Mouse (Mus musculus) liver, embryonic 12.5 days (tissue): Measurements from ENCODE around the gene Ust. TPM values are rescaled to one million over a fixed set of nuclear protein-coding genes. Genes with fewer than 3 reads are reported as not detected.

Experiments used
- ATAC-seq: fragments of 200-750 bp; cut with Nextera tagmentation; 2 replicates; pipeline ENCODE4 v1.8.0; 2017; ENCODE audit warnings: moderate number of reproducible peaks, mild to moderate bottlenecking, moderate library complexity
- H3K27ac ChIP-seq: fragments of 300-500 bp; sonication (generic); 2 replicates; pipeline ENCODE4 v1.5.1; 2016; ENCODE audit warnings: mild to moderate bottlenecking
- H3K27me3 ChIP-seq: fragments of 300-500 bp; sonication (generic); replicated peaks from 2 replicates; pipeline ENCODE4 v1.6.1; 2016; ENCODE audit warnings: mild to moderate bottlenecking, moderate library complexity
- H3K36me3 ChIP-seq: fragments of 300-500 bp; sonication (generic); 2 replicates; pipeline ENCODE4 v1.6.1; 2016; ENCODE audit warnings: mild to moderate bottlenecking, moderate library complexity
- H3K4me1 ChIP-seq: fragments of 300-500 bp; sonication (generic); 2 replicates; pipeline ENCODE4 v1.6.1; 2016
- H3K4me2 ChIP-seq: fragments of 300-500 bp; sonication (generic); 2 replicates; pipeline ENCODE4 v1.6.1; 2016; ENCODE audit warnings: mild to moderate bottlenecking, moderate library complexity
- H3K4me3 ChIP-seq: fragments of 300-500 bp; sonication (generic); 2 replicates; pipeline ENCODE4 v1.5.1; 2016; ENCODE audit warnings: mild to moderate bottlenecking, moderate library complexity
- H3K9ac ChIP-seq: fragments of 300-500 bp; sonication (generic); 2 replicates; pipeline ENCODE4 v1.6.1; 2016; ENCODE audit warnings: mild to moderate bottlenecking, moderate library complexity
- H3K9me3 ChIP-seq: fragments of 300-500 bp; sonication (generic); replicated peaks from 2 replicates; pipeline ENCODE4 v1.6.1; 2016; ENCODE audit warnings: mild to moderate bottlenecking, moderate library complexity
- WGBS: fragments of 180-500 bp; shearing (Covaris S2); methylation state at CpG from one replicate; pipeline ENCODE4 v1.1.7; 2016; ENCODE audit not compliant: insufficient replicate concordance; 5-methylcytosine and 5-hydroxymethylcytosine counted together
- polyA plus RNA-seq: library from polyadenylated mRNA; unstranded; fragments of >200 nt; fragmentation: Nextera tagmentation; extraction: Ambion mirVana; gene quantifications from 2 replicates; pipeline ENCODE4 v1.2.1, GENCODE M21; 2016

Ust gene
- polyA plus RNA-seq, 1 experiment from 2014 or later, result 1.5 TPM

DNA sequence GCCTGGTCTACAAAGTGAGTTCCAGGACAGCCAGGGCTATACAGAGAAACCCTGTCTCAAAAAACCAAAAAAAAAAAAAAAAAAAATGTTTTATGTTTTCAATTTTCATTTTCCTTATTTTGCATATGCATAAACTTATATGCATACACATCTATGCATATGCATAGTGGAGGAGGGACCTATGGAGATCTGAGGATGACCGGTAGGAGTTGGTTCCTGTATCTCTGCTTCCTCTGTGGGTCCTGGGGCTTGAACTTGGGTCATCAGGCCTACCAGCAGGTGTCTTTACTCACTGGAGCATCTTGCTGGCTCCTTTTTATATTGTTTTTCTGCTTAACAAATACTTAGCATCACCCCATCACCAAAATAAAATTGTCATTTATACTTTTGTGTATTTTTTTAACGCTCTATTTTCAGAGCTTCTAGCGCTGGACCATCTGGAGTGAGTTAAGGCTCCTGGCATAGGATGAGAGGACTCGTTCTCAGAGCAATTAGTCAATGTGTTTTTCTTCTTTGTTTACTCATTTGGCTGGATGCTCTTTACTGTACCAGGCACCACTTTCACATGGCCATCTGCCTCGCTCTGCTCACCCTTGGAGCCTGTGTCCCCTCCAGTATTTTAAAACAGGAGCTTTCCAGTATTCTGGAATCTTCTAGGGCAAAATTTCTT is 290.8 kb downstream of the Ust start:
- no peak overlapping the region for H3K27ac ChIP-seq
- H3K4me3 ChIP-seq, result no peak overlapping the region
- H3K4me2 ChIP-seq, result no peak overlapping the region
- H3K9ac ChIP-seq, result no peak overlapping the region
- H3K27me3 ChIP-seq, result no peaks in the 10 kb centered on the region
- H3K9me3 ChIP-seq, result no peaks in the 10 kb centered on the region
- 62% methylated on average over 5 of the region's 5 CpGs for WGBS
- H3K4me1 ChIP-seq, result no peaks in the 10 kb centered on the region
- no peak for ATAC-seq
- H3K36me3 ChIP-seq, result no peaks in the 10 kb centered on the region

DNA sequence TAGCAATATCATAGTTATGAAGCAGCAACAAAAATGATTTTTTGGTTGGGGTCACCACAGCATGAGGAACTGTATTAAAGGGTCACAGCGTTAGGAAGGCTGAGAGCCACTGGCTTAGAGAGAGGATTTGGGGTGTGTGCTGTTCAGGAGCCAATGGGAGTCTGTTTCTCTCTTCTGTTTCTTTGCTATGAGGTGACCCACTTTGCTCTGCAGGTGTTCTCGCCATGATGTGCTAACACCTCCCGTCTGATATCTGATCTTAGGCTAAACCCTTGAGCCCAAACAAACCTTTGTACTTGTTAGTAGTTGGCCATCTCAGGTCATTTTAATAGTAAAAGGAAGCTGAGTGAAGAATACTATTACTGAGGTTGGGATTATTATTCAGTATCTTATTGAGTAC is 292.0 kb downstream of the Ust start:
- Histone ChIP-seq H3K9me3 (no peaks in the 10 kb centered on the region), H3K4me2 (no peak overlapping the region), H3K4me1 (no peaks in the 10 kb centered on the region), H3K4me3 (no peak overlapping the region), H3K9ac (no peak overlapping the region), H3K27me3 (no peaks in the 10 kb centered on the region), H3K36me3 (no peaks in the 10 kb centered on the region), H3K27ac (no peak overlapping the region)
- 55% methylated on average over 3 of the region's 3 CpGs for WGBS
- no peak for ATAC-seq

DNA sequence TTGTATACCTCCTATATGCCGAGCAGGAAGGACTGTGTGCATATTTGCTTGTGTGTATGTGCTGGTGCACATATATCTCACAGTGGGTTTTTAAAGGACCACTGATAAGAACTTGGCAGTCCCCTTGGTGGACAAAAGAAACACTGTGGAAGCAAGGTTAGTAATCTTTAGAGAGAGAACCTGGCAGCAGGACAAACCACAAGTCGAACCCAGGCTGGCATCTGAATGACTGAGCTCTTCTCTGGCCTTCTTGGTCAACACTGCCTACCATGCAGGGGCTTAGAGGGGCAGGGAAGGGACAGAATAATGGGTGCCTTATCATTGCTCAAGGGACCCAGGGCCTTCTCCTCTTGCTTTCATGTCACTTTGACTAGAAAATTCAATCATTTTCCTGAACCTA is 294.0 kb downstream of the Ust start:
- no peak overlapping the region for H3K4me2 ChIP-seq
- 51% methylated on average over 2 of the region's 2 CpGs for WGBS
- no peak overlapping the region for H3K27ac ChIP-seq
- H3K36me3 ChIP-seq, result no peaks in the 10 kb centered on the region
- no peak overlapping the region for H3K9ac ChIP-seq
- no peak for ATAC-seq
- no peaks in the 10 kb centered on the region for H3K9me3 ChIP-seq
- H3K4me1 ChIP-seq, result no peaks in the 10 kb centered on the region
- no peaks in the 10 kb centered on the region for H3K27me3 ChIP-seq
- no peak overlapping the region for H3K4me3 ChIP-seq

DNA sequence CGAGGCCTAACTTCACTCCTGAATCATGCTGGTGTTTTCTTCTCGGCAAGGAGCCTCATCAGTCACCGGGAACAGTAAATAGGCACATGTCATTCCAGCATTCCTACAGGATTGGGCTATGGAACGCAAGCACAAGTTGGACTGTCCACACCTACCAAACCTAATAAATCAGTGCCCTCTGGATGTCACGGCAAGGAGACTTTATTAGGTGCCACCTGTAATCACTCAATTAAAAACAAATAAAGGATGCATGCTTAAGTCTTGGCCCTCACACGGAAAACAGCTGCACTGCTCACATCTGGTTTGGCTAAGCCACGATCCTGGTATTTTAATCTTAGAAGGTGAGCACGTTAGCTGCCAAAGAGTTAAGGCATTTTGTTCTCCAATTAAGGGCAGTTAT is 294.6 kb downstream of the Ust start:
- H3K4me2 ChIP-seq, result no peak overlapping the region
- H3K36me3 ChIP-seq, result no peaks in the 10 kb centered on the region
- H3K4me3 ChIP-seq, result no peak overlapping the region
- no peaks in the 10 kb centered on the region for H3K27me3 ChIP-seq
- H3K9ac ChIP-seq, result no peak overlapping the region
- H3K4me1 ChIP-seq, result no peaks in the 10 kb centered on the region
- 72% methylated on average over 8 of the region's 8 CpGs for WGBS
- H3K27ac ChIP-seq, result no peak overlapping the region
- H3K9me3 ChIP-seq, result no peaks in the 10 kb centered on the region
- no peak for ATAC-seq

DNA sequence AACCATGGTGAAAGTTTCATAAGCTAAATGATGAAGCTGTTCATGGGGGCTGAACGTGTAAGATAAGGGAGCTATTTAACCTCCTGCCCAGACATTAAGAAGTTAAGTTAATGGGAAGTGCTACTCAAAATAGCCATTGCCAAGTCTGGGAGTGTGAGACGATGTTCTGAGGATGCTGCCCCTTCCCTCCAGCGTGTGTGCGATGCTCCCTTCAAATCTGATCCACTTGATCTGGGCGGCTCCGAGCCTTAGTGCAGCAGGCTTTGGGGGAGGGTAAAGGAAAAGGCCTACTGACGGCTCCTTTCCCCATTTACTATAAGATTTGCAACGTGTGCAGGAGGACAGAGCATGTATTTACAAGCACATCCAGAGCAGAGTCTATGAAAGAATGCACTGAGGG is 301.7 kb downstream of the Ust start:
- Histone ChIP-seq H3K36me3 (no peaks in the 10 kb centered on the region), H3K9ac (no peak overlapping the region), H3K9me3 (no peaks in the 10 kb centered on the region), H3K4me2 (no peak overlapping the region), H3K27ac (no peak overlapping the region), H3K27me3 (no peaks in the 10 kb centered on the region), H3K4me1 (0 out of 2 replicates have a peak, but pooled peaks cover 4% of the 10 kb centered on the region), H3K4me3 (no peak overlapping the region)
- WGBS, result 51% methylated on average over 8 of the region's 8 CpGs
- no peak for ATAC-seq

DNA sequence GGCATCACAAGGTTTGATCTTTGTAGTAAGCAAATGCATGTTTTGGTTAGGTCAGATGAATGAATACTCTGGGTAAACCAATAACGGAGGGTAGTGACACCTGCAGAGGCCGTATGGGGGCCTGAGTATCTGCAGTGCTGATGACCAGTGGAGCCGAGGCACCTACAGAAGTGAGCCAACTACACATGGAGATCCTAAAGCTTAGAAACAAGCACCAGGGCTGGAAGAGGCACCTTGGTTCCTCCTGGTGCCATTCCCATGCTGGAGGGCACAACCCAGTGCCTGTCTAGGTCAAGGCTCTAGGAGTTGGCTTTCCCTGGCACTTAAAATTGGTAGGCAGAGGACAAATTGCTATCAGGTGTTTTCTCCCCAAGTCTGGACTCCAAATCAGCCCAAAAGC is 303.4 kb downstream of the Ust start:
- WGBS, result 76% methylated on average over 3 of the region's 3 CpGs
- no peak overlapping the region for H3K4me2 ChIP-seq
- no peaks in the 10 kb centered on the region for H3K9me3 ChIP-seq
- H3K4me1 ChIP-seq, result 0 out of 2 replicates have a peak, but pooled peaks cover 4% of the 10 kb centered on the region
- H3K4me3 ChIP-seq, result no peak overlapping the region
- no peak for ATAC-seq
- no peaks in the 10 kb centered on the region for H3K36me3 ChIP-seq
- H3K9ac ChIP-seq, result no peak overlapping the region
- H3K27ac ChIP-seq, result no peak overlapping the region
- no peaks in the 10 kb centered on the region for H3K27me3 ChIP-seq

DNA sequence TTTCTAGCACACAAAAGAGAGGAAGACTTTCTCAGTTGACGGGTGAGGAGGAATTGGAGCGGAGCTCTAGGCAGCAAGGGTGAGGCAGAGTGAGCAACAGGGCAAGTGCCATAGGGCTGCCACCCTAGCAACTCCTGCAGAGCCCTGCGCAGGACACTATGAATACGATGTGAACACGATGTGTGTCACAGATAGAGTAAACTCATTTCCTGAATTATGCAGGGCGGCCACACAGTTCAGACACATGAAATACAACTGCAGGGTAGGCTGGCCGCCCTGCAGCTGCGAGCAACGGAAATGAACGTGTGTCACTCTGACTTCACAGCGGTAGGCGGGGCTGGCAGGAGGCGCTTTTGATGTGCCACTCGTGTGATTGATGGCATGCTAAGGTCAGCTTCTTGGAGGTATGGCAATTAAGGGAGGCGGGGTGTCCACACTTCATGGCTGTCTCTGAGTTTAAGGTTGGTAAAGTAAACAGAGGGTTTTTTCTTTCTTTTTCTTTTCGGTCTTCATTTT is 304.7 kb downstream of the Ust start:
- Histone ChIP-seq H3K36me3 (no peaks in the 10 kb centered on the region), H3K4me2 (peak overlapping the region; percentile 16; the same call in 1 of the 2 replicates), H3K9ac (no peak overlapping the region), H3K4me3 (no peak overlapping the region), H3K27me3 (no peaks in the 10 kb centered on the region), H3K4me1 (0 out of 2 replicates have a peak, but pooled peaks cover 4% of the 10 kb centered on the region), H3K27ac (no peak overlapping the region), H3K9me3 (no peaks in the 10 kb centered on the region)
- WGBS, result 45% methylated on average over 16 of the region's 16 CpGs
- no peak for ATAC-seq

DNA sequence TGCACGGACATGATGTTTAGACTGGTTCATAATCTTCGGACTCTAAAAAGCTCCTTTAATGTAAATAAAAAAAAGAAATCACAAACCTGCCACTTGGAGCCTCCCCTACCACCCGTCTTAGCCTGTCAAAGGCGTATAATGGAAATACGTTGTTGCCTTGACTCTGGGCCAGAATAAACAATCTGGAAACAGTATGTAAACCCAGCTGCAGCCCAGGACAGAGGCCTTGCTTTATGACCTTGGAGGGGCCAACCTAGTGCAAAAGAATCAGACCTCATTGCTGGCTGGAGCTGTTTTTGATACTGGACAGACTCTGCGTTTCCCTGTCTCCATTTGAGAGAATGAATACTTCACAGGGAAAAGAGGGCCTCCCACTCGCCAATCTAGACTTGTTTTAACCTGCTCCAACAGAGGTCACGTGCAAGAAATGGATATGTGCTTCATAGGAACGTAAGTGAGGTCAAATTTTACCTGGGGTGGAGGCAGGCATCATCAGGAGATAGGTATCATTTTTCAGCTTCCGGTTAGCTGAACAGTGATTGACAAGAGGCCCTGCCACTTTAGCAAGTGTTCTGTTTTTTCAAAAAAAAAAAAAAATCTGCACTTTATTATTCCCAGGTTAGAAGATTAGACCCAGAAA is 305.2 kb downstream of the Ust start:
- Histone ChIP-seq H3K27me3 (no peaks in the 10 kb centered on the region), H3K4me2 (no peak overlapping the region), H3K36me3 (no peaks in the 10 kb centered on the region), H3K9me3 (no peaks in the 10 kb centered on the region), H3K9ac (no peak overlapping the region), H3K4me3 (no peak overlapping the region), H3K27ac (no peak overlapping the region), H3K4me1 (0 out of 2 replicates have a peak, but pooled peaks cover 4% of the 10 kb centered on the region)
- WGBS, result 57% methylated on average over 10 of the region's 10 CpGs
- ATAC-seq, result no peak

DNA sequence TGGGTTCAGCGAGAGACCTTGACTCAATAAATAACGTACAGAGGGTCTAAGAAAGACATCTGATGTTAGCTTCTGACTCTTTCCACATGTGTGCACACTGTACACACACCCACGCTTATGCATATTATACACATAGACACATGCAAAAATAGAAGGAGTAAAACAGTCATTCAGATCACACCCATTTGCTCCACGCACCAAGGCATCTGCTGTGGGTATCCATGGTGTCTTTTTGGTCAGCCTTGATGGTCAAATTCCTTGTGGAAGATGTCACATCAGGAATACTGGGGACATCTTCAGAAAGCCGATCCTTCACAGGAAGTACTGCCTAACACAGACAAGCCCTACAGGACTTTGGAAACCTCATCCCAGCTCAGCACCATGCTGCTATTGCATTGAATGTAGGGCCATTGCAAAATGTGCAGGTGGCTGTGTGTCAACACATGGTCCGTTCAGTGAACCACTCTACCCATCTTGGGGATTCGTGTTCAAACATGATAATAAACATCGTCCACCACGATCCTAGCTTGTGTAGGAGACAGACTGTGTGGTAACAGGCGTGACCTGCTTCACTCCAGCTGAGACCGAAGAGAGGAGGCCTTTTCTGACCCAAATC is 305.9 kb downstream of the Ust start:
- Histone ChIP-seq H3K9ac (no peak overlapping the region), H3K4me1 (0 out of 2 replicates have a peak, but pooled peaks cover 4% of the 10 kb centered on the region), H3K9me3 (no peaks in the 10 kb centered on the region), H3K27ac (no peak overlapping the region), H3K36me3 (no peaks in the 10 kb centered on the region), H3K4me2 (no peak overlapping the region), H3K27me3 (no peaks in the 10 kb centered on the region), H3K4me3 (no peak overlapping the region)
- 68% methylated on average over 11 of the region's 11 CpGs for WGBS
- ATAC-seq, result no peak

DNA sequence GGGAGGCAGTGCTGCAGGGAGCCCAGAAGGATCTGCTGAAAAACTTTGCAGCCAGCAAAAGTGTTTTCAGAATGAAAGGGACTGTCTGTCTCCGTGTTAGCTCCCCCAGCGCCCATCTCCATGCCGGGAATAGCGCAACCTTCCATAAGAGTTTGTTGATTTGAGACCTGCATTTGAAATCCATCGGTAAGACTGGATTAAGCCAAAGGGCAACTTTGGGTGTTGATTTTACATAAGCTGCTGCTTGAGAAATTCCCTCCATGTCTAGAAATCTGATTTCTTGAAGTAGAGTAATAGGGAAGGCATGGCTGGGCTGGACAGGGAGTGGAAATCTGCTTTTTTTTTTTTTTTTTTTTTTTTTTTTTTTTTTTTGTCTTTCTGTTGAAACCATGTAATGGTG is 306.9 kb downstream of the Ust start:
- H3K4me2 ChIP-seq, result no peak overlapping the region
- no peaks in the 10 kb centered on the region for H3K9me3 ChIP-seq
- H3K27ac ChIP-seq, result no peak overlapping the region
- no peaks in the 10 kb centered on the region for H3K27me3 ChIP-seq
- ATAC-seq, result no peak
- 0 out of 2 replicates have a peak, but pooled peaks cover 4% of the 10 kb centered on the region for H3K4me1 ChIP-seq
- WGBS, result 82% methylated on average over 5 of the region's 5 CpGs
- H3K9ac ChIP-seq, result no peak overlapping the region
- no peaks in the 10 kb centered on the region for H3K36me3 ChIP-seq
- no peak overlapping the region for H3K4me3 ChIP-seq

DNA sequence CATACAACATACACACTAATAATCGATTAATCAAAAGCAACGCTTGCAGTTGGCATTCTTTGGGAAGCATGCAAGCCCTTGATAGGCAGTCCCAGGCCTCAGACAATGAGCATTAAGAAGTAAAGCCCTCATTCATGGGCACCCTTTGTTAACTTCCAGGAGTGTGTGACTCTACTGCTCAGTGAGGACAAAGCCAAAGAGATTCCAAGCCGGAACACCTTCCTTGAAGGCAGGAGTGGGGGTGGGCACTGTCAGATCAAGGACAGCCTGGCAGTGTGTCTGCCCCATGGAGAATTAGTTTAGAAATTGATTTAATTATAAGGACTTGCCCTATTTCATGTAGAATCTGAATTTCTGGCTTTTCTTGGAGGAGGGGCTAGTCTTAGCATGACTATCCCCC is 308.3 kb downstream of the Ust start:
- Histone ChIP-seq H3K36me3 (no peaks in the 10 kb centered on the region), H3K9me3 (no peaks in the 10 kb centered on the region), H3K27me3 (no peaks in the 10 kb centered on the region), H3K27ac (no peak overlapping the region), H3K4me1 (0 out of 2 replicates have a peak, but pooled peaks cover 4% of the 10 kb centered on the region), H3K4me3 (no peak overlapping the region), H3K9ac (no peak overlapping the region), H3K4me2 (no peak overlapping the region)
- WGBS, result 84% methylated on average over 3 of the region's 3 CpGs
- ATAC-seq, result no peak

DNA sequence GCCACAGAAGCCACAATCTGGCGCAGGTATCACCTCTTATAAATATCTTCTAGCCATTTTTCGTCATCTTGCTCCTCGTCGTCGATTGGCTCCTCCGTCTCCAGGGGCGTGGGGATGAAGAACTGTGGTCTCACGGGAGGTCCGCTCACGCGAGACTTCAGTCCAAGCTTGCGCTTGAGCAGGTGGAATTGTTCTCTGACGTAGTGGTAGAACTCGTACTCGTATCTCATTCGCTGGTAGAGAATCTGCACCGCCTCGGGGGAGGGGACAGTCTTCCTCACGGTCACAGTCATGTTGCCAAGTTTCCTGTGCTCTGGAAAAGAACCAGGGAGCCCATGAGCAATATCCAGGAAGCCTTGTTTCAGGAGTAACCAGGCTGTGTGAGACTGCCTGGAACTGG is 311.3 kb downstream of the Ust start:
- no peak for ATAC-seq
- H3K9ac ChIP-seq, result no peak overlapping the region
- 82% methylated on average over 19 of the region's 19 CpGs for WGBS
- no peak overlapping the region for H3K27ac ChIP-seq
- no peak overlapping the region for H3K4me3 ChIP-seq
- H3K27me3 ChIP-seq, result no peaks in the 10 kb centered on the region
- H3K36me3 ChIP-seq, result no peaks in the 10 kb centered on the region
- H3K4me1 ChIP-seq, result no peaks in the 10 kb centered on the region
- no peaks in the 10 kb centered on the region for H3K9me3 ChIP-seq
- no peak overlapping the region for H3K4me2 ChIP-seq
